Mouse (Mus musculus): ENCODE measurements around the gene Cd7. TPM values are rescaled to one million over a fixed set of nuclear protein-coding genes. Genes with fewer than 3 reads are reported as not detected.

The Cd7 gene
- polyA plus RNA-seq, 1 experiment from 2014 or later, result 17.9 TPM

DNA sequence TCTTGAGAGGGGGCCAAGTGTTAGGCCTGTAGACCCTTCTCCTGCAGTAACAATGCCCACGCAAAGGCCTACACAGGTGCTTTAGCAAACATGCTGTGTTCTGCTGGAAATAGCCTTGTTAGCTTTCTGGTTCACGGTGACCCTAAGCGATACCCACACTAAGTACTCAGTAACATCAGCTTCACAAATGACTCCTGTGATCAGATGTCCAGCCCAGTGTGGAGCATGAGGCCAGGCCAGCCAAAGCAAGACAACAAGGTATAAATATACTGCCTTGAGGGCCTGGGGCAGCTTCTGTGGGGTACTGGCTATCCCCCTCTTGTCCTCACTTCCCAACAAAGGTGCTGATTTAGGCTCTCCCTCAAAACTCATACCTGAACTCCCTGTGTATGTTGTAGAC is 46.1 kb downstream of the Cd7 start:
- no peak for DNase-seq (ENCODE audit: low spot score)

GRCm38 (mm10) chr11:120991791-120992190 is 47.4 kb downstream of the Cd7 start:
- DNase-seq (ENCODE audit: low spot score), result no peak

DNA sequence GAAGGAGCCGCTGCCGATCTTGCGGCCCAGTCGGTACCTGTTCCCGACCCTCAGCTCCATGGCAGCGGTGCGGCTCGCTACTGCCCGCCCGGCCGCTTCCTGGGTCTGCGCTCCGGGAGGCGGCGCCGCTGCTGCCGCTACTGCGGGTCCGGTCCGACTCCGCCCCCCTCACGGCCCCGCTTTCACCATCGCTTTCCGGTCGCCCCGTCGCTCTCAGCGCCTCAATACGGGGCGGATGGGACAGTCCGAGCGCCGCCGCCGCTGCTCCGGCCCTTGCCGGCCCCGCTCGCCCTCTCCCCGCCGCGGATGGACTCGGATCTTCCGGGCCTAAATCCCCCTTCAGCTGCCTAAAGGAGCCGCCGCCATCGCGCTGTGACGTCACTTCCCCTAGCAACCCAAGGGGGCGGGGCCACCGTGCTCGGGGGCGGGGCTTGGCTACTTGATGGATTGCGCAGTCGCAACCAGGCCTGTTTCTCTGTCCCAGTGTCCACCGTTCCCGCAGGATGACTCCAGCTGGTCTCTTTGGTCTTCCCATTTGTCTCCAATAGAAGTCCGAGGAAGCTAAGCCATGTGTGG is 48.2 kb downstream of the Cd7 start, which contains the start of gene Csnk1d:
Csnk1d (minus strand) TSS at position 380 of the 576 bp plus-strand sequence.
- peak; percentile 95 for DNase-seq (ENCODE audit: low spot score)

DNA sequence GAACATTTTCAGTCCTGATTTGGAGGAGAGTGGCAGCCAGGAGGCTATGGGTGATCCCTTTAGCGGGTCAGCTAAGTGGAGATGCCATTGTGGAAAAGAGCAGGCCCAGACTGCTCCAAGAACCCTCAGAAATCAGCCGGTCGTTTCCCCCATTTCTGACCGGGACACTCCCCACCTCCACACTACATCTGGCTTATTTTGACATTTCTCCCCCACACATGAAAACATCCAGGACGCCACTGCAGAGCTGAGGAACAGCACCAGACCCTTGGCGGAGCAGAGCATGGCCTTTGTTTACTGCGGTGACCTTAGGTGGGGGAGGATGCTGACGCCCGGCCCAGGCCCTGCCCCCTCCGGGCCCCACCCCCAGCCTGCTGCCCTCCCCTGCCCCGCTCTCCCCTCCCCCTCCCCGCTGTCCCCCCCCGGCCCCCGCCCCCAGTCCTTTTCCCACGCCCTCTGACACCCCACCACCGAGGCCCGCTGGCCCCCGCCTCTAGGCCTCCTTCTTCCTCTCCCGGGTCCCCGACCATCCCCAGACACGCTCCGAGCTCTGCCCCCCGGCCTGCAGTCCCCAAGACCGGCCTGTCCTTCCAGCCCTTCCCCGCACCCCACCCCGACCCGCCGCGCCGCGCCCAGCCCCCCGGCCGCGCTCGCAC is 49.0 kb downstream of the Cd7 start:
- peak; percentile 48 for DNase-seq (ENCODE audit: low spot score)

DNA sequence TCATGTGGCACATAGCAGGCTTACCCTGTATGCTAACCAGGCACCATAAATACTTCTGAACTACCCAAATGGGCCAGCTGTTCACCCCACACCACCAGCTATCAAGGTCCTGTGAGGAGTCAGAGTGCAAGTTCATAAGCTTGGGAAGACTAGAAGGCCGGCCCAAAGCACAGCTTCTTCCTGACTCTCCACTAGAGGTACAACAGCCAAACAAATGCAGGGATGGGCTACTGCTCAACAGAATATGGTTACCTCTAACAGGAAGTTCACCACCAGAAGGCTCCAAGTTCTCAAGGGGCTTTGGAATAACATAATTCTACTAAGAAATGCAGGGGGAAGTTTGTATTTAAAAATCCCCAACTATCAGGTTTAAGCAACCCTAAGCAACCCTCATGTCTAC is 49.7 kb downstream of the Cd7 start:
- DNase-seq (ENCODE audit: low spot score), result peak; percentile 27

GRCm38 (mm10) chr11:120988410-120988809 is 50.8 kb downstream of the Cd7 start:
- DNase-seq (ENCODE audit: low spot score), result no peak

DNA sequence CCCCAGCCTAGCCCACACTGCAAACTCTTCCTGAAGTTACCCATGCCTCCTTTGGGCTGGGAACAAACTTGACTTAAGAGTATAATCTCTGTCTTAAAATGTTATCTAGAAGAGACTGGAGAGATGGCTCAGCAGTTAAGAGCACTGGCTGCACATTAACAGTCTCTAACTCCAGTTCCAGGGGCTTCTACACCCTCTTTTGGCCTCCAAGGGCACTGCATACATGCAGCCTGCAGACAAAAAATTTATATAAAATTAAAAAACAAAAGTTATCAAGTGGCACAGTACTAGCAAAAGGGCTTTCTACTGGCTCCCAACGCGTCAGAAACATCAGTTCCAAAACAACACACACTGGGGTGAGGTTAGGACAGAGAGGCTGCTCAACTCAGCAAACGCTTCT is 51.6 kb downstream of the Cd7 start:
- no peak for DNase-seq (ENCODE audit: low spot score)

Other genes with a start within 250 kb of the Cd7 start
- gene Dus1l, start 243.0 kb downstream of the Cd7 start, polyA plus RNA-seq (2015; fragmentation: Nextera tagmentation; extraction: Ambion mirVana), result 87.0 and 92.2 TPM in 2 replicates
- gene Fasn, start 214.9 kb downstream of the Cd7 start, polyA plus RNA-seq (2015; fragmentation: Nextera tagmentation; extraction: Ambion mirVana), result 22.3 and 25.3 TPM in 2 replicates
- 1.9 and 2.2 TPM in 2 replicates for gene Ccdc57, start 106.5 kb downstream of the Cd7 start, polyA plus RNA-seq (2015; fragmentation: Nextera tagmentation; extraction: Ambion mirVana)
- gene Slc16a3, start 90.9 kb downstream of the Cd7 start, polyA plus RNA-seq (2015; fragmentation: Nextera tagmentation; extraction: Ambion mirVana), result 5.2 and 5.5 TPM in 2 replicates
- gene Csnk1d, start 48.1 kb downstream of the Cd7 start, polyA plus RNA-seq (2015; fragmentation: Nextera tagmentation; extraction: Ambion mirVana), result 77.6 and 85.8 TPM in 2 replicates
- gene Sectm1b, start 24.2 kb upstream of the Cd7 start, polyA plus RNA-seq (2015; fragmentation: Nextera tagmentation; extraction: Ambion mirVana), result 0.27 and 0.53 TPM in 2 replicates
- 2.5 and 4.1 TPM in 2 replicates for gene Sectm1a, start 41.8 kb upstream of the Cd7 start, polyA plus RNA-seq (2015; fragmentation: Nextera tagmentation; extraction: Ambion mirVana)
- gene Tex19.2, start 79.3 kb upstream of the Cd7 start, polyA plus RNA-seq (2015; fragmentation: Nextera tagmentation; extraction: Ambion mirVana), result 0.10 and 0.13 TPM in 2 replicates
- gene Tex19.1, start 106.7 kb upstream of the Cd7 start, polyA plus RNA-seq (2015; fragmentation: Nextera tagmentation; extraction: Ambion mirVana), result not detected in 2 replicates
- gene Uts2r, start 120.9 kb upstream of the Cd7 start, polyA plus RNA-seq (2015; fragmentation: Nextera tagmentation; extraction: Ambion mirVana), result 0.37 and 0.61 TPM in 2 replicates
- gene Hexdc, start 165.0 kb upstream of the Cd7 start, polyA plus RNA-seq (2015; fragmentation: Nextera tagmentation; extraction: Ambion mirVana), result 3.0 and 3.3 TPM in 2 replicates
- gene Ogfod3, start 165.3 kb upstream of the Cd7 start, polyA plus RNA-seq (2015; fragmentation: Nextera tagmentation; extraction: Ambion mirVana), result 15.7 TPM in 2 replicates
- gene Cybc1, start 189.9 kb upstream of the Cd7 start, polyA plus RNA-seq (2015; fragmentation: Nextera tagmentation; extraction: Ambion mirVana), result 66.9 and 68.0 TPM in 2 replicates
- 28.5 and 41.6 TPM in 2 replicates for gene Narf, start 197.8 kb upstream of the Cd7 start, polyA plus RNA-seq (2015; fragmentation: Nextera tagmentation; extraction: Ambion mirVana)
- 5.2 and 7.0 TPM in 2 replicates for gene Foxk2, start 220.6 kb upstream of the Cd7 start, polyA plus RNA-seq (2015; fragmentation: Nextera tagmentation; extraction: Ambion mirVana)

Measured in thymus, postnatal 0 days (tissue).